Mouse (Mus musculus) cerebellum, adult 18-20 months (tissue): ENCODE measurements around the gene 4921501E09Rik.
A peak's percentile ranks its signal among the peaks of the same experiment; 100 is the strongest.
"Not testable (repeated sequence)": the region's sequence is repeated elsewhere in the genome, so short reads cannot be mapped to it uniquely, and the experiment has no call there.

Experiments used
- DNase-seq, 2 experiments: peaks; one replicate each; pipeline ENCODE4 v3.0.0; 2021

4921501E09Rik gene

DNA sequence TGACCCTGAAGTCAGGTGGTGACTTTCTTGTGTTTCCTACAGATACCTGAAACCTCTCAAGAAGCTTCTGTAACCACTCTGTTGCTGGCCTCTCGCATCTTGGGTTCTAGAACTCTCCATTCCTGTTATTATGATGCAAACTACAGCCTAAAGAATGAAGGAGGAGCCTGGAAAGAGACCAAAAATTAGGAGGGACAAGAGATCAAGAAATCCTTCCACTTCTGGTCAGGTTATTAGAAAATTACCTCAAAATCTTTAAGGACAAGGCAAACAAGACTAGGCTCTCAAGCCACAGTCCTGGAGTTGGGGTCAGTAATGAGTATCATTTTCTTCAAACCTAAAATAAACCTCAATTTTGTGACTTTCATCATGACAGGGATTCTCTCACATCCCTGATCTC is at the start of gene 4921501E09Rik:
Gene 4921501E09Rik (minus strand): TSS at position 101 of the 400 bp plus-strand sequence.
- DNase-seq, result no peak

DNA sequence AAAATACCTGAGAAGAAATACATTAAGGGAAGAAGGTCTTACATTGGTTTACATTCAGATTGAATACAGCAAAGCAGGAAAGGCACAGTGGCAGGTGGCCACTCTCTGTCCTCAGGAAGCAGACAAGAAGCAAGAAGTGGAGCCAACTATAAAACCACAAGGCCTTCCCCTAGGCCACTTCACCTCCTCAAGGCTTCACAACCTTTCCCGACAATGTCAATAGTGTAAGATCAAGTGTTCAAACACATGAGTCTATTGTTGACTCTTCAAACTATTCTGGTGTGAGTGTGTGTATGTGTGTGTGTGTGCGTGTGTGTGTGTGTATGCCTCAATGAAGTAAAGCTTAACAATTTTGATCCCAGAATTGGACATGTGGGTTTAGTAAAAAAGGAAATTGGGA is 29.5 kb upstream of the 4921501E09Rik start:
- no peak for DNase-seq

DNA sequence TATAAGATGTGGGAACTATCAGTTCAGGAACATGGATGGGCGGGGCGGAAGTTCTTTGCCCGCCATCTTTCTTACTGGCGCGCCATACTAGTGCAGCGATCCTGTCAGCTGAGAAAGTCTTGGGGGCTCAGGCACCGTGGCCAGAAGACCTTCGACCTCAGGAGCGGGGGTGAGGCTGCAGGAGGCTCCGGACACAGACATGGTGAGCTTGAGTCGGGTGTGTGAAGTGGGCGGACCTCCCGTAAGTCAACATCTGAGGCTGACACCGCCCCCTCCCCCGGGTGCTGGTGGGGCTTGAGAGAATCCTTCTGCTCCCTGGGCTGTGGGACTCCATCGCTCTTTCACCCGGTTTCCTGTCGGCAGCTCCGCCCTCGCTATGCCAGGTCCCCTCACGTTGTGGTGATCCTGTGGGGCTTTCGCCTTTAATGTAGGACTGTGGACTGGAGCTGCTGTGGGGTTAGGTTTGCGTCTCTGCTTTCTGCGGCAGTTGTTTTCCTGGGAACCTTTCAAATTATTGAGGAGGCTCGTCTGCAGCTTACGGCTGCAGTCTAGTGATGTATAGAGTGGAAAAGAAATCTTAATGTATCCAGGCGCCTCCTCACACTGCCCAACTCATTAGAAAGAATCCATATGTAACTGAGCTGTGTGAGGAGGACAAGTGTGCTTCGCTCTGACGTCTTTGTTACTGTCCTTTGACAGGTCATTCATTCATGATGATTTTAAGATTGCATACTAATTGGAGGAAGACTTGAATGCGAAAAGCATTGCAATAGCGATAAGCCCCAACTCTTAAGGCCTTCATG is 24.7 kb upstream of the 4921501E09Rik start:
- DNase-seq, result peak; percentile 85 to 86

DNA sequence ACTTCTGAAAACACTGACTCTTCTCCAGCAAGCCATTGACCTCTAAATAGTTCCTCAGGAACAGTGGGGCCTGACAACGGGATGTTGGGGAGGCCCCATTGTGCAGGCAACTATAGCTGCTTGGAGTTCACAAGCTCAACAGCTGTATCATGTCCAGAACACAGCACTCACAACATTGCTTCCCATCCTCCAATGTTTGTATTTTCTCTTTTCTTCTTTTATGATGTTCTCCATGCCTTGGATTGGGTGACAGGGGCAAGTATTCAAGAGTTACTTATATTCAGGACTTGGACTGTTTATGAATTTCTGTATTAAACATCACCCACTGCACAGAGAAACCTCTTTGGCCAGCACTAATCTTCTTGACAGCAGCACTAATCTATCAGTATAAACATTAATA is 23.8 kb upstream of the 4921501E09Rik start:
- no peak for DNase-seq

DNA sequence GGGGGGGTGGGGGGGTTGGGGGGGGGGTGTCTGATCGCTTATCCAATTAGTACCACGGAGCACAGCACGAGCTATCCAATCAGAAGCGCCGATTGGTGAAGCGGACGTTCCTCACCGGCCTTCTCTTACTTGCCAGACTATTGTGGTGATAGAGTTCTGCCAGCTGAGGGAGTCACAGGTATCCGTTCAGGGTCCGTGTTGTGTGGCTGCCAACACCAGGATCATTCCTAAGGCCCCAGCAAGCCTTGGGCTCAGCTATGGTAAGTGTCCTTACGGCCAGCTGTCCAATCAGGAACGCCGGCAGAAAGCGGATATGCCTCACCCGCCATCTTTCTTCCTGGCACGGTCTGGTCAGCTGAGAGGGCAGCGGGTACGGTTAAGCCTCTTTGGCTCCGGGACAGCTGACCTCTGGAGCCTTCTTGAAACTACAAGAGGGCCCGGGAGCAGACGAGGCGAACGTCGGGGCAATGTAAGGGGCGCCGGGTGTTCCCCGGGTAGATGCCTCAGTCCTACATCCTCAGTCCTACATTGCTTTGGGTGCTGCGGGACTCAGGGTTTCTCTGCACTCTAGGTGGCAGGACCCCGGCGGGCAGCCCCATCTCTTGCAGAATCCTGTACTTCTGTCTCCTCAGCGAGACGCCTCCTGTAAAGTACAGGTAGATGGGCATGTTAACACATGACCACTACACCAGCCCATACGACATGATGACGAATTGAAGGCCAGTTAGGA is 21.5 kb upstream of the 4921501E09Rik start, which contains the start of gene Zfp563:
Gene Zfp563 (plus strand): TSS at position 91 of the 730 bp plus-strand sequence.
- peak; percentile 93 to 95 for DNase-seq

DNA sequence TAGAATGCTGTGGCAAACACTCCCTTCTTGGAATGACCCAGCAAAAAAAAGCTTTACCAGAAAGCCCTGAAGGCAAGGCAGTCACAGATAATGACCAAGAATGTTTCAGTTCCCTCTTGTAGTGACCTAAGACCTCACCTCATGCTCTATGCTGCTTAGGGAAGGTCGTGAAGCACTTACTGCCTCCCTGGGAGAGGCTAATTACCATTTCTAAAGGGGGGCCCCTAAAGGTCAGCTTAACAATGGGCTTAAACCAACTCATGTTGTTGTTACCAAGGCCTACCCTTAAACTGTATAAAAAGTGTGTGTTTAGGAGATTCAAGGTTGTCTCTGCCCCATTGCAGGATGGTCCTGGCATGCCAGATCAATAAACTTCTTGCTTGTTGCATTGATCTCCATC is 4.9 kb downstream of the 4921501E09Rik start:
- no peak for DNase-seq

DNA sequence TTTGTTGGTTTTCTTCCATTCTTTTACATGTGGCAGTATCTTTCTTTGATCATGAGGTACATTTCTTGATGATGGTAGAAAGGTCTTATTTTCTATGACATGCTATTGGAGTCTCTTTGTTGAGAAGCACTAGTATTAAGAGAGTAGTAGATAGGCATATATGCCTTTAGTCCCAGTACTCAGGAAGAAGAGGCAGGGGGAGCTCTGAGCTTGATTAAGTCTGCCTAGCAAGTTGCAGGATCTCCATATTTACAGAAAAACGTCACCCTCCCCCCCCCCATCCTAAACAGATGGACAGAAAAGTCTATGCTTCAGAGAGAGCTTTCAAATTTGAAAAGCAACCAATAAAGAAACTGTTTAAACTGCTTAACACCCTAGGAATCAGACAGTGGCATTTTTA is 9.1 kb downstream of the 4921501E09Rik start:
- DNase-seq, result no peak

DNA sequence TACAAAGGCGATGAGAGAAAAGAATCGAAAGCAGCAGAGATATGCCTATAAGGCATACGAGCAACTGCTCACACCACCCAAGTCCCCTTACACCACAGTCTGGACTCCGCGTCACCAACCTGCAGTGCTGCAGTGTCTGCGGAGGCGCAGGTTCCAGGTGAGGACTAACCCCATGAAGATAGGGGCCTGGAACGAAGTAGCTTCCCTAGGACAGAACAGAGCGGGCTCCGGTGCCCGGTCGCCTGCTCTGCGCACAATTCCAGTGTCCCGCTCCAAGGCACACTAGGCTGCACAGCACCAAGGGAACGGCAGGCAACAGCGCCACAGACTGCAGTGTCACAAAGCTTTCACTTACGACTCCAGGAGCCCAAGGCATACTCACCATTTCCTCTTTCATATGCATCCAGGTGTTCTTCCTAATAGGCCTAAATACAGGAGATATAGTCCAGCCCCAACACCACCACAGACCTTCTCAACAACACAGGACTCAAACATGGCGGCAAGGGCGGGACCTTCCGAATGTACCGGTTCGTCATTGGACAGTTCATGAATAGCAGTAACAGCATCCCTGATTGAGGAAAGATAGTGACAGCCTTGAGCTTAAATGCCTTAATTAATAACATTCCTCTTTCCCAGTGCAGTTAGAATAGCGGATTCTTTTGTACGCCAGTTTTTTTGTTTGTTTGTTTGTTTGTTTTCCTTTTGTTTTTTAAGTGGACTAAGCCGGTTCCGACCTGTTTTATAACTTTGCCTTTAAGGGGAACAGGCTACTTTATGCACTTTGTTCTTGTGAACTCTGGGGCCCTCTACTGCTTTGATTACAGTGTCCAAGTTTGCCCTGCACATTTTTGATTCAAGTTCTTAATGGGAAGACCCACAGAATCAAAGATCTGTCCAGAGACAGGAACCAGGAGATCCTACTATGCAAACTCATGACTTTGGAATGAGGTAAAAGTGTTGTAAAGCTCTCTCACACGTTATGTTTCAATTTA is 34.7 kb downstream of the 4921501E09Rik start, which contains the start of gene Zfp763:
Gene Zfp763 (minus strand): TSS at position 503 of the 992 bp plus-strand sequence.
- DNase-seq, result peak; percentile 82 to 83

DNA sequence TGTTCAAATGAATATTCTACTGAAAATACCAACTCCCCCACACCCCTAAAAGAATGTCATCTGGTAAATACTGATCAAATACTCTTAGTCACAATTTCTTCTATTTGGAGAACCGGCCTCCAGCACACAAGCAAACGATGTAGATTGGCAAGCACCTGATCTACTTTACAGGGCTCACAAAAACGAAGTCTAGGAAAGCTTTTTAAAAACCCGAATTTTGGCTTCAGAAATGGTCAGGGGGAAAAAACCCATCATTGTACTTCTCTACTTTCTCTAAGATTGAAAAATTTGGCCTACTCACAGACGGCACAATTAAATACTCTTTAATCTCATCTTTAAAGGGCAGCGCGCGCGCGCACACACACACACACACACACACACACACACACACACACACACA is 35.5 kb downstream of the 4921501E09Rik start:
- DNase-seq, result no peak

DNA sequence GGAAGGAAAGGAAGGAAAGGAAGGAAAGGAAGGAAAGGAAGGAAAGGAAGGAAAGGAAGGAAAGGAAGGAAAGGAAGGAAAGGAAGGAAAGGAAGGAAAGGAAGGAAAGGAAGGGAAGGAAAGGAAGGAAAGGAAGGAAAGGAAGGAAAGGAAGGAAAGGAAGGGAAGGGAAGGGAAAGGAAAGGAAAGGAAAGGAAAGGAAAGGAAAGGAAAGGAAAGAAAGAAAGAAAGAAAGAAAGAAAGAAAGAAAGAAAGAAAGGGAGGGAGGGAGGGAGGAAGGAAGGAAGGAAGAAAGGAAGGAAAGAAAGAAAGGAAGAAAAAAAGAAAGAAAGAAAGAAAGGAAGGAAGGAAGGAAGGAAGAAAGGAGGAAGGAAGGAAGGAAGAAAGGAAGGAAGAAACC is 47.4 kb downstream of the 4921501E09Rik start:
- not testable (repeated sequence) for DNase-seq
